Mouse (Mus musculus): Measurements from ENCODE around the gene Pttg1ip. TPM values are rescaled to one million over a fixed set of nuclear protein-coding genes. Genes with fewer than 3 reads are reported as not detected.
A peak's percentile ranks its signal among the peaks of the same experiment; 100 is the strongest.

The Pttg1ip gene
- total and polyA plus RNA-seq, 2 experiments from 2014 or later, result 117 TPM

DNA sequence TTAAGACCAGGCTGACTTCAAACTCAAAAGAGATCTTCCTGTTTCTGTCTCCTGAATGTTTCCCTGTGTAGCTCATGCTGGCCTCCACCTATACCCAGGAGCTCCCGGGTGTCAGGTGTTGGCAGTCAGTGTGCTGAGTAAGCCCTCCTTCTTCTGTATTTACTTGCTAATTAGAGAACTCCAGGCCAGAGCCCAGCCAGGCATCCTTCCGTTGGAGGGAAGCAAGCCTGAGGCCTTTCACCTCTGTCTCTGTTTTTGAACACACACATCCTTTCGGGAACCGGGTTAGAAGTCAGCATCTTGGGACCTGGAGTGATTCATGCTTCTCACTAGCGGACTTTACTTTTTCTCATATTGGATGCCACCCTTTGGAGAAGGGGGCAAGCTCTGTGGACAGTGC, 25.9 kb downstream of the Pttg1ip start:
- no peaks in the 10 kb centered on the region for H3K9me3 ChIP-seq (replicated peaks; ENCODE audit: control insufficient read depth, low read length)
- H3K27ac ChIP-seq (ENCODE audit: low read depth), result peak overlapping the region; percentile 97
- ATAC-seq (ENCODE audit: insufficient read depth, low read depth), result no peak
- no peaks in the 10 kb centered on the region for H3K27me3 ChIP-seq (ENCODE audit: control insufficient read depth, insufficient read depth, low read length)
- peaks cover 8% of the 10 kb centered on the region for H3K4me1 ChIP-seq (ENCODE audit: control insufficient read depth, insufficient read depth)
- peak overlapping the region; percentile 93 for H3K4me2 ChIP-seq (ENCODE audit: low read depth, low read length)
- H3K9ac ChIP-seq (replicated peaks; ENCODE audit: low read depth, low read length), result 0 out of 2 replicates have a peak overlapping the region, but pooled peaks have one; percentile 82
- 61% methylated on average over 5 of the region's 5 CpGs for WGBS
- DNase-seq (ENCODE audit: low spot score), result no peak
- H3K4me3 ChIP-seq (ENCODE audit: low read depth, low read length), result peak overlapping the region; percentile 72
- no peak for TF ChIP-seq CTCF (IDR thresholded peaks at IDR 0.05; ENCODE audit: low read depth)
- no peak for TF ChIP-seq EP300 (IDR thresholded peaks at IDR 0.05; ENCODE audit: low read depth)
- peaks cover 29% of the 10 kb centered on the region for H3K36me3 ChIP-seq (replicated peaks; ENCODE audit: control insufficient read depth, insufficient read depth, low read length)

- H3K9me3 ChIP-seq (replicated peaks; ENCODE audit: control insufficient read depth, low read length), result no peaks in the 10 kb centered on the region
- no peaks in the 10 kb centered on the region for H3K27me3 ChIP-seq (ENCODE audit: control insufficient read depth, insufficient read depth, low read length)
- DNase-seq (ENCODE audit: low spot score), result no peak
- H3K36me3 ChIP-seq (replicated peaks; ENCODE audit: control insufficient read depth, insufficient read depth, low read length), result peaks cover 32% of the 10 kb centered on the region
- no peak for ATAC-seq (ENCODE audit: insufficient read depth, low read depth)
- H3K4me1 ChIP-seq (ENCODE audit: control insufficient read depth, insufficient read depth), result peaks cover 8% of the 10 kb centered on the region
- H3K27ac ChIP-seq (ENCODE audit: low read depth), result no peak overlapping the region
- H3K4me3 ChIP-seq (ENCODE audit: low read depth, low read length), result no peak overlapping the region
- 93% methylated on average over 8 of the region's 8 CpGs for WGBS
- TF ChIP-seq CTCF (IDR thresholded peaks at IDR 0.05; ENCODE audit: low read depth) (no peak), EP300 (IDR thresholded peaks at IDR 0.05; ENCODE audit: low read depth) (no peak)
- H3K9ac ChIP-seq (replicated peaks; ENCODE audit: low read depth, low read length), result no peak overlapping the region
- H3K4me2 ChIP-seq (ENCODE audit: low read depth, low read length), result no peak overlapping the region
Observed at GRCm38 (mm10) chr10:77608589-77608988, 27.1 kb downstream of the Pttg1ip start.

- Histone ChIP-seq H3K36me3 (replicated peaks; ENCODE audit: control insufficient read depth, insufficient read depth, low read length) (peaks cover 49% of the 10 kb centered on the region), H3K4me1 (ENCODE audit: control insufficient read depth, insufficient read depth) (peaks cover 8% of the 10 kb centered on the region), H3K4me2 (ENCODE audit: low read depth, low read length) (no peak overlapping the region), H3K9me3 (replicated peaks; ENCODE audit: control insufficient read depth, low read length) (no peaks in the 10 kb centered on the region), H3K27ac (ENCODE audit: low read depth) (no peak overlapping the region), H3K9ac (replicated peaks; ENCODE audit: low read depth, low read length) (no peak overlapping the region), H3K4me3 (ENCODE audit: low read depth, low read length) (no peak overlapping the region), H3K27me3 (ENCODE audit: control insufficient read depth, insufficient read depth, low read length) (no peaks in the 10 kb centered on the region)
- no peak for TF ChIP-seq CTCF (IDR thresholded peaks at IDR 0.05; ENCODE audit: low read depth)
- no peak for TF ChIP-seq EP300 (IDR thresholded peaks at IDR 0.05; ENCODE audit: low read depth)
- 78% methylated on average over 8 of the region's 8 CpGs for WGBS
- DNase-seq (ENCODE audit: low spot score), result no peak
- no peak for ATAC-seq (ENCODE audit: insufficient read depth, low read depth)
Observed at GRCm38 (mm10) chr10:77610221-77610961, 28.9 kb downstream of the Pttg1ip start.

DNA sequence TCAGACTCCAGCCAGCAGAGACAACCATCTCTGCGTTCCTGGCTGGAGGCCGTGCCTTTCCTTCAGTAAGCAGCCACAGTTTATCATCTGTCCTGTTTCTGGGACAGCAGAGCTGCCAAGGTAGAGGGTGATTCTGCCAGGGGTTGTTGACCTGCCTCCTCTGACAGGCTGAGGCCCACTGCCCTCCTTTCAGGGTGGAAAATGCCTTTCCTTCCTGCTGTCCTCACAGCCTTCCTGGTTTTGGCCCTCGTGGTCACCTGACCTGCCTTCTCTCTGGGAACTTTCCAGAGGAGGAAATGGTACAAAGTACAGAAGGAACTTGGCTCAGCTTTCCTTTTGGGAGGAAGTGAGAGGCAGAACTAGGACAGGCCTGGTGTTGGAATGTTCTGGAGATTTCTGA, 31.9 kb downstream of the Pttg1ip start:
- ATAC-seq (ENCODE audit: insufficient read depth, low read depth) (peak; percentile 81), DNase-seq (ENCODE audit: low spot score) (peak; percentile 81)
- H3K9me3 ChIP-seq (replicated peaks; ENCODE audit: control insufficient read depth, low read length), result no peaks in the 10 kb centered on the region
- H3K27ac ChIP-seq (ENCODE audit: low read depth), result peak overlapping the region; percentile 81
- 42% methylated on average over 3 of the region's 3 CpGs for WGBS
- no peak for TF ChIP-seq CTCF (IDR thresholded peaks at IDR 0.05; ENCODE audit: low read depth)
- no peak; the same call in 1 of the 2 replicates for TF ChIP-seq EP300 (IDR thresholded peaks at IDR 0.05; ENCODE audit: low read depth)
- H3K9ac ChIP-seq (replicated peaks; ENCODE audit: low read depth, low read length), result no peak overlapping the region
- peaks cover 78% of the 10 kb centered on the region for H3K36me3 ChIP-seq (replicated peaks; ENCODE audit: control insufficient read depth, insufficient read depth, low read length)
- no peaks in the 10 kb centered on the region; the same call in 1 of the 2 replicates for H3K4me1 ChIP-seq (ENCODE audit: control insufficient read depth, insufficient read depth)
- no peak overlapping the region for H3K4me2 ChIP-seq (ENCODE audit: low read depth, low read length)
- no peaks in the 10 kb centered on the region for H3K27me3 ChIP-seq (ENCODE audit: control insufficient read depth, insufficient read depth, low read length)
- H3K4me3 ChIP-seq (ENCODE audit: low read depth, low read length), result no peak overlapping the region

GRCm38 (mm10) chr10:77615647-77616046, 34.1 kb downstream of the Pttg1ip start:
- WGBS, result 90% methylated on average over 8 of the region's 8 CpGs
- H3K27me3 ChIP-seq (ENCODE audit: control insufficient read depth, insufficient read depth, low read length), result no peaks in the 10 kb centered on the region
- no peaks in the 10 kb centered on the region for H3K9me3 ChIP-seq (replicated peaks; ENCODE audit: control insufficient read depth, low read length)
- H3K4me3 ChIP-seq (ENCODE audit: low read depth, low read length), result no peak overlapping the region
- peaks cover 71% of the 10 kb centered on the region for H3K36me3 ChIP-seq (replicated peaks; ENCODE audit: control insufficient read depth, insufficient read depth, low read length)
- ATAC-seq (ENCODE audit: insufficient read depth, low read depth) (no peak), DNase-seq (ENCODE audit: low spot score) (no peak)
- H3K27ac ChIP-seq (ENCODE audit: low read depth), result no peak overlapping the region
- TF ChIP-seq CTCF (IDR thresholded peaks at IDR 0.05; ENCODE audit: low read depth) (no peak), EP300 (IDR thresholded peaks at IDR 0.05; ENCODE audit: low read depth) (no peak)
- no peak overlapping the region for H3K9ac ChIP-seq (replicated peaks; ENCODE audit: low read depth, low read length)
- no peaks in the 10 kb centered on the region; the same call in 1 of the 2 replicates for H3K4me1 ChIP-seq (ENCODE audit: control insufficient read depth, insufficient read depth)
- H3K4me2 ChIP-seq (ENCODE audit: low read depth, low read length), result no peak overlapping the region
